Mouse (Mus musculus) bone marrow, adult 2 months (tissue): ENCODE measurements around the gene Galnt18. TPM values are rescaled to one million over a fixed set of nuclear protein-coding genes. Genes with fewer than 3 reads are reported as not detected.
A peak's percentile ranks its signal among the peaks of the same experiment; 100 is the strongest.

Experiments used
- H3K27ac ChIP-seq: fragments of 200-500 bp; 2 replicates; pipeline ENCODE4 v1.5.1; 2012; ENCODE audit warnings: low read depth, mild to moderate bottlenecking, control low read depth, inconsistent platforms, low read length; ENCODE audit not compliant: control insufficient read depth, poor library complexity, insufficient read depth
- H3K4me1 ChIP-seq: fragments of 200-500 bp; 2 replicates; pipeline ENCODE4 v1.6.1; 2011; ENCODE audit warnings: low read length; ENCODE audit not compliant: control insufficient read depth, insufficient read depth
- H3K4me3 ChIP-seq: fragments of 200-500 bp; replicated peaks from 2 replicates; pipeline ENCODE3; 2011; ENCODE audit warnings: mild to moderate bottlenecking, low read depth, low read length, control low read depth; ENCODE audit not compliant: control insufficient read depth
- CTCF ChIP-seq: fragments of 200-500 bp; IDR thresholded peaks from 2 replicates; pipeline ENCODE4 v1.5.1; 2011; ENCODE audit warnings: low read length, control low read depth; ENCODE audit not compliant: control insufficient read depth, insufficient read depth
- POLR2A ChIP-seq: fragments of 200-500 bp; IDR thresholded peaks from 2 replicates; pipeline ENCODE4 v1.6.1; 2011; ENCODE audit warnings: low read depth, mild to moderate bottlenecking, control low read depth, low read length, borderline replicate concordance; ENCODE audit not compliant: control insufficient read depth
- WGBS: fragments of 180-500 bp; shearing (Covaris S2); methylation state at CpG from one replicate; pipeline ENCODE4 v1.1.7; 2018; 5-methylcytosine and 5-hydroxymethylcytosine counted together
- polyA plus RNA-seq: library from polyadenylated mRNA; stranded (reverse); fragments of >200 nt; gene quantifications from 2 replicates; pipeline ENCODE4 v1.2.4, GENCODE M21; 2011; ENCODE audit warnings: low replicate concordance; ENCODE audit not compliant: missing spikeins, insufficient read depth, insufficient read length

The Galnt18 gene
- polyA plus RNA-seq, 1 experiment, result 2.2 TPM

- H3K4me1 ChIP-seq, result no peaks in the 10 kb centered on the region
- TF ChIP-seq CTCF, result no peak
- TF ChIP-seq POLR2A, result no peak
- no peak overlapping the region for H3K27ac ChIP-seq
- no peak overlapping the region for H3K4me3 ChIP-seq
- WGBS, result 82% methylated on average over 2 of the region's 2 CpGs
Observed at GRCm38 (mm10) chr7:111572336-111572735, 207.4 kb downstream of the Galnt18 start.

GRCm38 (mm10) chr7:111566838-111567237 lies 212.9 kb downstream of the Galnt18 start:
- Histone ChIP-seq H3K4me3 (no peak overlapping the region), H3K27ac (no peak overlapping the region), H3K4me1 (no peaks in the 10 kb centered on the region)
- TF ChIP-seq CTCF (no peak), POLR2A (no peak)
- WGBS, result 82% methylated on average over 6 of the region's 6 CpGs

- TF ChIP-seq POLR2A, result no peak
- no peak for TF ChIP-seq CTCF
- Histone ChIP-seq H3K4me1 (no peaks in the 10 kb centered on the region), H3K27ac (no peak overlapping the region), H3K4me3 (no peak overlapping the region)
- WGBS, result 56% methylated on average over 9 of the region's 9 CpGs
Observed at GRCm38 (mm10) chr7:111563316-111564110, 216.3 kb downstream of the Galnt18 start.

- Histone ChIP-seq H3K27ac (no peak overlapping the region), H3K4me1 (no peaks in the 10 kb centered on the region), H3K4me3 (no peak overlapping the region)
- WGBS, result 64% methylated on average over 3 of the region's 3 CpGs
- TF ChIP-seq CTCF (peak; percentile 26; the same call in 1 of the 2 replicates), POLR2A (no peak)
Observed at GRCm38 (mm10) chr7:111560097-111560496, 219.7 kb downstream of the Galnt18 start.

GRCm38 (mm10) chr7:111559011-111559410 lies 220.8 kb downstream of the Galnt18 start:
- TF ChIP-seq POLR2A (no peak), CTCF (no peak)
- H3K4me1 ChIP-seq, result no peaks in the 10 kb centered on the region
- no peak overlapping the region for H3K27ac ChIP-seq
- no peak overlapping the region for H3K4me3 ChIP-seq
- 50% methylated on average over 3 of the region's 3 CpGs for WGBS

- 83% methylated on average over 1 of the region's 1 CpGs for WGBS
- Histone ChIP-seq H3K27ac (no peak overlapping the region), H3K4me3 (no peak overlapping the region), H3K4me1 (no peaks in the 10 kb centered on the region)
- TF ChIP-seq POLR2A (no peak), CTCF (no peak)
Observed at GRCm38 (mm10) chr7:111550987-111551386, 228.8 kb downstream of the Galnt18 start.

GRCm38 (mm10) chr7:111547069-111547468 lies 232.7 kb downstream of the Galnt18 start:
- Histone ChIP-seq H3K27ac (no peak overlapping the region), H3K4me3 (no peak overlapping the region), H3K4me1 (no peaks in the 10 kb centered on the region)
- 91% methylated on average over 10 of the region's 10 CpGs for WGBS
- TF ChIP-seq CTCF (no peak), POLR2A (no peak)

GRCm38 (mm10) chr7:111545614-111546013 lies 234.2 kb downstream of the Galnt18 start:
- no peak for TF ChIP-seq CTCF
- TF ChIP-seq POLR2A, result no peak
- H3K4me3 ChIP-seq, result no peak overlapping the region
- no peak overlapping the region for H3K27ac ChIP-seq
- H3K4me1 ChIP-seq, result no peaks in the 10 kb centered on the region
- WGBS, result 71% methylated on average over 1 of the region's 1 CpGs
